Mouse (Mus musculus) cerebellum, postnatal 36 days (tissue): ENCODE measurements around the gene Tspan3.

Experiments
- DNase-seq, 2 experiments: peaks; one replicate each; pipeline ENCODE4 v3.0.0; 2021 to 2022; ENCODE audit warnings: mixed read lengths in 2 of 2

Tspan3 gene

DNA sequence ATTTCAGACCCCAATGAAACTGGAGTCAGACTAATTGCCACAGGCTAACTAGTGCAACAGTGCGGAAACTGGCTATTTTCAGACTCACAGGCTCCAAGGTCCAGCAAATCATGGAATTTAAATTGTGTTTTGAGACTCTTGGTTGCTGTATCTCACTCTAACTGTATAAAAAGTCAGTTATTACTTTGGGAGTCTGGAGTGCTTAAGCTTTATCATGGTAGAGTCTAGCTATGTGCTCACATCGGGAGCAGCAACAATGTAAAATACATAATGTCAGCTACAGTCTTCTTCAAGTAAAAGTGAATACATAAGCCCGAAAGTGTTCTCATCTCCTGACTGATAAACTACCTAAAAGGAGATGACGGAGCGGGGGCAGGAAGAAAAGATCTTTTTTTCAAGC is 10.7 kb downstream of the Tspan3 start:
- no peak for DNase-seq

DNA sequence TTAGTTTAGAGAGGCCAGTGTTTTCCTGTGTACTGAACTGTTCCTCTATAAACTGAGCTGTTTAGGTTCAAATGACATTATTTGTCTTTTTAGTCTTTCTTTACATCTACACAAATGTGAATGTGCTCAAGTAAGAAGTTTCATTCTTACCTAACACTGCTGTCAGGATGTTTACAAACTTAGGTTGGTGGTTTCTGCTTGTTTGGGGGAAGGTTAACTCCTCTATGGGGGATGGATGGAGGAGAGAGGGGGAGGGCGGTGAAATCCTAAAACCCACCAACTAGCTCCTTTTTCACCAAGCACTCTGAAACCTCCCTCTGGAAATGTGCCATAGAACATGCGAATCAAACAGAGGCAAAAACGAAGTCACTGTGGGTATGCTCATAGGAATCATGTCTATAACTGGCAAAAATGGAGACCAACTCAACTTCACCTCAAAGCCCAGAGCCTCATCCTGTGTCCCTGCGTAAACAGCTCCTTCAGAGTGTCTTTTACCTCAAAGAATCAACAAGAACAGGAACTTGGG is 12.7 kb downstream of the Tspan3 start:
- DNase-seq = no peak

DNA sequence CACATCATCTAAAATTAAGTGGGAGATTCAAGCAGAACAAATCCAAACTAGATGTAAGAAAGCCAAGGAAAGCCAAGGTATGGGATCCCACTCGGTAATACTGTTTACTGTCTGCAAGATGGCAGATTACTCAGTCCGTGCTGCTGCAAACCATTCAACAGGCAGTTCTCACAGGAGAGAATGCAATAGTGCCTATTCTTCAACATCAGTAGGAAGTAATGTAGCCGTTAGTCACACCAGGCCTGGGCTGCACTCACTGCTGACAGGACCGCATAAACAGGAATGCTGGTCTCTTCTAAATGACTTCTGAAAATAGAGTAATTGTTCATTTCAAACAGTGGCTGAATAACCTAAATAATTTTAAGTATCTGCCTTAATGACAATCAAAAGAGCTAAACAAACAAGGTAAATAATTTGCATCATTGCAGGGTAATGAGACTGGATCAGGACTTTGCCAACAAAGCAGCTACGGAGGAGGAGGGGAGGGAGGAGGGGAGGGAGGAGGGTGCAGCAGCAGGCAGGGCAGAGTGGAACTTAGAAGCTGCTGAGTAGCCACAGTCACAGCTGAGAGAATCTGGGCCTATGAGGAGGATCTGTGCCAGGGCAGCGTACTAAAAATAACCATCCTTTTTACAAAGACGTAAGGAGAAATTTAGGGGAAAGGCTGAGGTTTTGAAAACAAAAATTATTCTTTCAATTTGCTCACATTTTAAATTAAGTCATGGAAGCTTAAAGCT is 13.4 kb downstream of the Tspan3 start:
- no peak for DNase-seq

DNA sequence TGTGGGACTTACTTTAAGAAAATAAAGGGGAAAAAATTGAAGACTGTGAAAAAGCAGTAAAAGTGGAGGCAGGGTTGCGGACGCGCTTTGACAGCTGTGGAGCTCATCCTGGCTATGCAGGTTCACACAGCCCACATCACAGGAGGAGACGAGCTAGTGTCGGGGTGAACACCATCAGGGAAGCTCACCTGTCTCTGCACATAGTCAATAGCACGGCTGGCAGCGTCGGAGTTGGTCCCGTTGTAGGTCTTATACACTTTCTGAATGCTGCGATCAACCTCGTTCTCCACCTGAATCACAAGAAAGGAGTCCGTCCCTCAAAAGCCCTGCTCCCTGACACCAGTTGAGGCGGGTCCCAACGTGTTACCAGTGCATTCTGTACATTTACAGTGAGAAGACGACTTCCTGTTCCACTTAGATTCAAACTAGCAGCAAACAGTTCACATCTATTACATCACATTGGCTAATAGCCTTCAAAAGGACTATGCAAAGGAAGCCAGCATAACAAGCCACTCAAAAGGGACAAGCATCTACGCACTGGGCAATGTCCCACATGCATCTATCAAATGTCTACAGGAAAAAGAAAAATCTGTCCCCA is 18.9 kb downstream of the Tspan3 start:
- no peak for DNase-seq

DNA sequence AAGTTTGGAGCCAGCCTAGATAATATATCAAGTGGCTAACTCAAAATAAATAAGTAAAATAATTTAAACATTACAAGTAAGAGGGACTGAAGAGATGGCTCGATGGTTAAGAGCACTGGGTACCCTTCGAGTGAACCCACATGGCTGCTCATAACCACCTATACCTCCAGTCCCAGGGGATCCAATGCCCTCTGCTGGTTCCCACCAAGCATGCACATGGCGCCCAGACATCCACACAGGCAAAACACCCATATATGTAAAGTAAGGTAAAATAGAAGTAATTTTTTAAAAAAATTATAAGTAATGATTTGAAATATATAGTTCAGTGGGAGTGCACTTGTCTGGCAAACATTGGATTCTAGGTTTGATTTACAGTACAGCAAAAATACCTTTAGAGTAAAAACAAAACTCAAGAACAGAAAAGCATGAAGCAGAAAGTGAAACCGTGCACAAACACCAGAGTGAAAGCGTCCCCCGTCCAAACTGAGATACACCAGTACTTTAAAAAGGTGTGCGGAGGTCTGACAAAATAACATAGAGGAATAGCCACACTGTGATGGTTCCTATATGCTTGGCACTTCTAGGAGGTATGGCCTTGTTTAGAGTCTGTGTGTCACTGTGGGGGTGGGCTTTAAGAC is 20.8 kb downstream of the Tspan3 start:
- no peak for DNase-seq

DNA sequence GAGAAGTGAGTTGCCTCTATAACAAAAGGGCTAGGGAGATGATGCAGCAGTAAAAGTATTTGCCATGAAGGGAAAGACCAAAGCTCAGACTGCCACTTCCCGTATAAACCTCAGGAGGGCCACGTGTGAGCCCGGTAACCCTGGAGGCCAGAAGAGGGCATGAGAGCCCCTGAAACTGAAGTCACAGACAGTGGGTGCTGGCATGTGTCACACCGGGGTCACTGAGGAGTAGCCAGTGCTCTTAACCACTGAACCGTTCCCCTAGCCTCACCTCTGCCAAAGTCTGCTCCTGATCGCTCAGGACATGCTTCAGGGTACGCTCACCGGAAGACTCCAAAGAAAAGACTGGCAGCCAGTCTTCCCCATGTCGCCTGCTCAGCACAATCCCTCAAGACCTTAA is 23.5 kb downstream of the Tspan3 start:
- DNase-seq = no peak

DNA sequence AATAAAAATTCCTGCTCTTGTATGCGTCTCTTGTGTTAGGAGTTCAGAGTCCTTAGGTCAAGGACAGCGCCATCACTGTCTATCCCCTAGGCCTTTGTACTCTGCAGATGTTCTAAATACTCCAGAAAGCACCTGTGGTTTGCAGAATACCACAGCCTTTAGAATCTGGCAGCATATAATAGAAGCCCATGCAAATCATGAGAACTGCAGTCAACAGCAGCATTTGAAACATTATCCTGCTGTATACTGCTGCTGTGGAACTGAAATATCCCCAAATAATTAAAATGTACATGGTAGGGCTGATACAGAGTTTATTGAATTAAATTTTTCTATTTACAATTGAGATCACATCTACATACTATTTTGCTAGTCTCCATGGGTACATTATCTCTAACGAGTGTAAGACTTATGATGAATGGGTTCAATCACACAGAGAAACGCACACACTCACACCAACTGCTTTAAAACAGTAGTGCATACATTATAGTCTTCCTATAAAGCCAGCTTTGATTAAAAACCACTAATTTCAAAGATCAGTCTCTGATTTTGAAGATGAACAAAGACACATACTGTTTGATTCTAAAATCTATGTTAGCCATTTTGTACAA is 29.6 kb downstream of the Tspan3 start:
- DNase-seq = no peak

DNA sequence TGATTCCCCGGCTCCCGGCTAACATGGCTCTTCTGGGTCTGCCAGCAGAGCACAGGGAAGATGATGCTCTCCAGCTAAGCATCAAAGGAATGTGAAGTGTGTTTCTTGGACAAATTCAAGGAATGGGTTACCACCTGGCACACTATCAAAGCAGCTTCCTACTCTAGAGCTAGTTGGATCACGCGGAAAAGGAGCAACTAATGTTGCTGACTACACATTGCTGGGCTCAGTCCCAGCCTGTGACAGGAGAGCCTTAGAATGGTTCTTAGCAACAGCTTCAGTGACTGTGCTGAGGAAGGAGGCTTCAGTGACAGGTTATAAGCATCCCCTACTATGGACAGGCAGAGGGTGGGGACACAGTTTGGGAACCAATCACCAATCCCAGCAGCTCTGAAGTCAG is 30.7 kb downstream of the Tspan3 start:
- DNase-seq = no peak

DNA sequence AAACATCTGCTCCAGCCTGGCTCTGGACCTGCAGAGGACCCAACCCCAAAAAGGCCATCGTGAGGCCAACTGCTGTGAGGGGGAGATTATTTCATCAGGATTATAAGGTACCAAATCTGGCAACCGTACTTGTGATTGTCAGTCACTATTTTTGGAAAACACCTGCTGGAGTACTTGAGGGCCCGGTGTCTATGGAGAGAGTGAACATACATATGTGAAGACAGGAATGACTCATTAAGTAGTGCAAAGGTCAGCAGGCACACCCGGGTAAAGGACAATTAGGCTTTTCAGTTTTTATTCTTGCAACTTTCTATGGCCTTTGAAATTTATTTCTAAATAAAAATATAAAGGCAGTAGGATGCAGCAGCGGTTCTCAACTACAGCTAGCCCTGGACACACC is 31.3 kb downstream of the Tspan3 start:
- no peak for DNase-seq

DNA sequence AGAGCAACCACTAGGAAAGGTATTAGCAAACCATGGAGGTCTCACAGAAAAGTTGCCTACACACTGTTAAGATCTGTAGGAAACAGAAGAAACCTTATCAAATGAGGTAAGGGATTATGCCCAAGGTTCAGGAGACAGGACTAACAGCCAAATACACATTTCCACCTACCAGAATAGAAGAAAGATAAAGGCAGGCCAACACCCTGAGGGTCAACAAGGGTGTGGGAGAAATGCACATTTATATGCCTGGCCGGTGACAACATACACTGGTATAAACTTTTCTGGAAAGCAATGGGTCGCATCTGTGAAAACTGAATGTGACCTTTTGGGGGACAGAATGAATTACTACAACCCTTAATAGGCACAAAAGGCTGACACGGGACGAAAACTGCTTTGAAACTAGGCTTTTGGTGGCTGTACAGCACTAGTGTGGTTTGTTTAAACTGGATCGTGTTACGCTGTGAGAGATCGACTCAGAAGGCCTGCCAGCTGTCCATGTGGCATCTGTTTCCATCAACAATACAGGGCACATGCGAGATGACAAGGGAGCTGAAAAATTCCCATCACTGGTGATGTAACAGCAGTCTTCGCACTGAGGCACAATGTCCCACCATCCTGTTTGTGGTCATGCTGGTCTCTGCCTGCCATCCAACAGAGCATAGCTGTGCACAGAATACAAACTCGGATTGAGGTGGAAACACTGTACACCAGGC is 33.3 kb downstream of the Tspan3 start:
- DNase-seq = no peak

DNA sequence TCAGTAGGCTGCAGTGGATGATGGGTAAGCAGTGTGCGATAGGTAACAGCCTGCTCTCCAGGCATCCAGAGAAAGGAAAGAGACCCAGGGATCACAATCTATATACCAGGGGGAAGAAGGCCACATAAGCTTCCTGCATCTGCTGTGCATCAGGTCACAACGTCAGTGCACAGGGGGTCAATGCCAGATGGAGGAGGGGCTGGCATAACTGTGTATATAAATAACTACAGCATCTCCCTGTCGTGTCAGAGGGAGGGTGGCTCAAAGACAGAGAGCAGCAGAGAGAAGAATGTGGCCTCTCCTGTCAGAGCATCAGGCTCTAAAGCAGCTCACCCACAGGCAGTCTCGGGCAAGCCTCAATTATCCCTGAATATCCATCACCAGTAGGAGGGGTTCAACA is 34.7 kb downstream of the Tspan3 start:
- no peak for DNase-seq

DNA sequence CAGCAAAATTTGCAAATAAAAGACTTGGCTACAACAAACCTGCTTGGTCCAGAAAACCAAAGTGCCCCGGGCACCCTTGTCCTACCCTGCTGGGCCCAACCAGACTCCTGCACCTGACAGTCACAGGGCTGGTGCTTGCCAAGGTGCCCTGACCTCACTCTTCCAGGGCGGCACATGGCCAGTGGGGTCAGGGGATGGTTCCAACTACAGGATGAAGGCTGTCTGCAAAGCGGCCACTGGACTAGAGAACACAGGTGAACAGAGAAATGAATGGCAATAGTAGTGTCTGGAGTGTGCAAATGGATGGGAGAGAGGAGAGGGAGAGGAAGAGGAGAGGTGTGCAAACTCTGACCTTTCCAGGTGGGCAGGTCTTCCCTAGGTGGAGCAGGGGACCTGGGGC is 35.3 kb downstream of the Tspan3 start:
- DNase-seq = no peak

DNA sequence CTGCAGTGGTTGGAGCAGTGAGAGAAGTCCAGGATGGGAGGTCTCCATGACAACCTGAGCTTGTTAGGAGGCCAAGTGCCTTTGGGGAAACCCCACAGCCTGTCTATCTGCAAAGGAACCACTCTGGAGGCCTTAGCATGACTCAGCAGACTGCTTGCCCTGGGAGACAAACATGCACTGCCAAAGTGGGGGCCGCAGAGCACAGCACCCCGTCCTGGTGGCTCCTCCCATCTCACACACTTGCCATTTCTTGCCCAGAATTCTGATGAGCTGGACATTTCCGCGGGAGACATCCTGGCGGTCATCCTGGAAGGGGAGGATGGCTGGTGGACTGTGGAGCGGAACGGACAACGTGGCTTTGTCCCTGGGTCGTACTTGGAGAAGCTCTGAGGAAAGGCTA is 36.9 kb downstream of the Tspan3 start:
- no peak for DNase-seq

DNA sequence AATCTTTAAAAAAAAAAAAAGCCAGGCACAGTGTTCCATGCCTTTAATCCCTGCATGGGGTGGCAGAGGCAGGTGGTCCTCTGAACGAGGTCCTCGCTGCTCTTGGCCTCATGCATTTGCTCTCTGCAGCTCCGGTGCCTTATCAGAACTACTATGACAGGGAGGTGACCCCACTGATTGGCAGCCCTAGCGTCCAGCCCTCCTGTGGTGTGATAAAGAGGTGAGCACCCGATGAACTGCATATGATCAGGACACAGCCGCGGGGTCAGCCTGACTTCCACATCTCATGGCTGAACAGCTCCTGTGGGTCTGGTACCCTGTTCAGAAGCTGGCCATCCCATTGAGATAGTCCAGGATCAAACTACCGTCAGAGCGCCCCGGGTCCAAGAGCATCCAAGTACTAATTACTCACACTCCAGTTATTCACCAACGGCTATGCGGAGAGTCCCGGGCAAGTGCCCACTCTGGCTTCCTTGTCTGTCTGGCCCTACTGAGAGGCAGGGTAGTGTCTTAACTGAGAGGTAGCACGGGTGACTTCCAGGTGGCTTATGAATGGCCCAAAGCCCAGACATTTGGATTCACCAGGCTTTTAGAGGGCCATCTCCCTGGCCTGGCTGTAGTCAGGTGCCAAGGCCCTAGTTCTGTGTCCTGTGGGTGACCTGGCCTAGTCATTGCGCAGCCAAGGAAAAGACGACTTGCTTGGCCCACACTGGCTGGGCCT is 38.7 kb downstream of the Tspan3 start:
- DNase-seq = peak; percentile 49 to 55

DNA sequence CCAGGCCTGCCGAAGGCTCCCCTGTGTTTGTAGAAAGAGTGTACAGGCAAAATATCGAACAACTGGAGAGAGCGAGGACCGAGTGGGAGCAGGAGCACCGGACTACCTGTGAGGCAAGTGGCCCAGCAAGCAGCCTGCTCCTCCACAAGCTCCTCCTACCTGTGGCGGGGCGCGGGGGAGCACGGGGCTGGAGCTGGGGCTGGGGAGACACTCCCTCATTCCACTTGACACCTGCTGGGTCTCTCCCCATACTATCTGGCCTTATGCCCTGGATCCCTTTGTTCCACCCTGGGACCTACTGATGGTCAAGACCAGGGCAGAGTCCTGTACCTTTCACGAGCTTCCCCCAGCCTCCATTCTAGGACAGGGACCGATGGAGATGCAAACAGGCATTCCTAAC is 40.7 kb downstream of the Tspan3 start:
- DNase-seq = no peak

DNA sequence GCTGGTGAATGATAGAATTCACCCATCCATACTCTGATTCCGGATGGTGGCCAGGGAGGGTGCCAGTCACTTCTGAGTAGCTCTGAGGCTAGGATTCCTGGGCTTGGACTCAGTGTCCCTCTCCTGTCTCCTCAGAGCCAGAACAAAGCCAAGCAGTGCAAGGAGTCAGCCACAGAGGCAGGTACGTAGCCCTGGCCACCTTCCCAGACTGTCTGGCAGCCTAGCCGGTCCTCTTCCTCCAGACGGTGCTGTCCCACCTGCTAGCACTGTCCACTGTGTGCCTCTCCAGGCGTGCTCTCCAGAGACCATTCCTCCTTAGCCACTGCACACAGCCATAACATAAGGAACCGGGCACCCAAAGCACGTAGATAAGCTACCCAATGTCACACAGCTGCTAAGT is 41.7 kb downstream of the Tspan3 start:
- DNase-seq = peak; percentile 64

DNA sequence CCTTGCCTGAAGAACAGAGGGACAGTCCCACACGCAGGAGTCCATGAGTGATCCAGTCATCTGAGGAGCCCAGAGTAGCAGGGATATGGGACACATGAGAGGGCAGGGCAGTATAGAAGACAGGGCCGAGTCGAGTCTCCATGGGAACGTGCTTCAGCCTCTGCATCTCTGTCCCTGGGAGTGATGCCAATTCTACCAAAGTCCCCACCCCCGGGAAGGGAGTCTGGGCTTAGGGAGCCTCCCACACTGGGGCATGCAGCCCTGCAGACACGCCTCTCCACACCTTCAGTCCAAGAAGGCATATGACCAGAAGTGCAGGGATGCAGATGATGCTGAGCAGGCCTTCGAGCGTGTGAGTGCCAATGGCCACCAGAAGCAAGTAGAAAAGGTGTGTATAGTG is 42.3 kb downstream of the Tspan3 start:
- DNase-seq = no peak

DNA sequence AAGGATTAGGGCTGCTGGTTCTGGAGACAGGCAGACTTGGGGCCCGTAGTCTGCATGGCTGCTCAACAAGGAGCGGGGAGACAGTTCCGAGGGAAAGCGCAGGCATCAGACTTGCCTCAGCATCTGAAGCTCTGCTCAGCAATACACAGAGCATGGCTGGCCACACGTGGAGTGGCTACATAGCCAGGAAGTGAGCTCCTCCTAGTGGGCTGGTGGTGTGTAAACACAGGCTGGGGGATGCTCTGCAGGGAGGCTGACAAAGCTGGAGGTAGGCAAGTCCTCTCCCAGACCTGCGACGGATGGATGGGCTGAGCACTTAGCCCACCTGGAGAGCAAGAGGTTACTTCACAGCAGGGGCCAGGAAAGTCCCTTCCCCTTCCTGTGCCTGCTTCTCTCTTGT is 44.2 kb downstream of the Tspan3 start:
- peak; percentile 32 to 40 for DNase-seq

DNA sequence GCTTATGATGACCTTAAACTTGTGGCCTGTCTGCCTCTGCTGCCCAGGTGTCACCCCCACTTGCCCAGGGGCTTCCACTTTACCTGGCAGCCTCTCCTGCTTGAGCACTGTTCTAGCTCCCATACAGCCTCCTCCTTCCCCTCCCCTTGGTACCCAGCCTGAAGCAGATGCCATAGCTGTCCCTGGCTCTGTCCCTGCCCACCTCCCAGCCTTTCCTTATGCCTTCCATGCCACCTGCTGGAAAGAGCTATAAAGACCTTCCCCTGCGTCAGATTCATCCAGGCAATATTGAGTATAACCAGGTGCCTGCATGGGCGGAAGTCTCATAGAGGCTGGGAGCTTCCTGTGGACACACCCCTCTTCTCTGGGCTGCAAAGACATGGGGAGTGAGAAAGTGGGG is 45.6 kb downstream of the Tspan3 start:
- no peak for DNase-seq

DNA sequence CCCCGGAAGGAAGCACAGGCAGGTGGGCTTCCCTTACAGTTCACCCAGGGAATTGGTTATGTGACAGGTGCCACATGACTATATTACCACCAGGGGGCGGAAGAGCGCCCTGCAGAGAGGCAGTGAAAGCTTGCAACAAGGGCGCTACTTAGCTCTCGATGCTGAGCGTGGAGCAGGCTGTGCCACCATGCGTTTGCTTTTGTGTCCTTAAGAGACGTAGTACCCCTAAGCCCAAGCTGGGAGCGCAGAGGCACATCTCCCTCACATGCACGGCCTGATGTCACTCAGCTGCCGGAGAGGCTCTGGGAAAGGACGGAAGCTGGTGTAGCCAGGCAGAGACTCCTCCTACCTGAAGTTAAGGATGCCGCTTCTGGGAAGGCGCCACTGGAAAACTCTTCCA is 46.7 kb downstream of the Tspan3 start:
- peak; percentile 62 to 64 for DNase-seq

DNA sequence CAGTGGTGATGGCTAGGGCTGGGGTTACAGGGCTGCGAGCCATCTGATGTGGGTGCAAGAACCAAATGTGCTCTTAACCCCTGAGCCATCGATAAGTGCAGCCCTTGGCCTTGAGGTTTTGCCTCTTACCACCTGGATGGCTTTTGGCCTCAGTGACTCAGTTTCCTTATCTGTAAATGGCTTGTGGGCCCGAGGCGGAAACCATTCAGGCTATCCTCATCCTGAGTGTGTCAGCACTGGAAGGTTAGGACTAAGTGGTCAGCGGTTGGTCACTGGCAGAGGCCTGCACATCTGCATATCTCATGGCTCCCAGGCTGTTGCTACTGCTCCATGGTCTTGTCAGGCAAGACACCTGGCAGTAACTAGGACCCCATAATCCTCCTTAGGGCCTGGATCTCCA is 47.2 kb downstream of the Tspan3 start:
- no peak for DNase-seq

DNA sequence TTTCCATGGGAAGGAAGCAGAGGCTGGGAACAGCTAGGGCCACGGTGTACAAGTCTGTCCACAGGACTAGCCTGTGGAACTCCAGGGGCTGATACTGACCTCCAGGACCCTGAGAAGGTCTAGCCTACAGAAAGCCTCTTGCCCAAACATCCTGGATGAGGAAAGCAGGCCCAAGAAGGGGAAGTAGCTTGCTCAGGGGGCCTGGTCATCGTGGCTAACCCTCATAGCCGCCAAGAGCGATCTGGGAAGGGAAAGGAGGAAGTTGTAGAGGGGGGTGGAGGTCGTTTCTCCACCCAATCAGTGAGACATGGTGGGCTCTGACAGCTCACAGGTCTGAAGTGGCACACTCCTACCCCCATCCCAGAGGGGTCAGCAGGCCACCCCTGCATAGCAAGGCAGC is 57.1 kb downstream of the Tspan3 start:
- DNase-seq = no peak
